Mouse (Mus musculus): Measurements from ENCODE around the gene Rabggta.
A peak's percentile ranks its signal among the peaks of the same experiment; 100 is the strongest.

Gene Rabggta

DNA sequence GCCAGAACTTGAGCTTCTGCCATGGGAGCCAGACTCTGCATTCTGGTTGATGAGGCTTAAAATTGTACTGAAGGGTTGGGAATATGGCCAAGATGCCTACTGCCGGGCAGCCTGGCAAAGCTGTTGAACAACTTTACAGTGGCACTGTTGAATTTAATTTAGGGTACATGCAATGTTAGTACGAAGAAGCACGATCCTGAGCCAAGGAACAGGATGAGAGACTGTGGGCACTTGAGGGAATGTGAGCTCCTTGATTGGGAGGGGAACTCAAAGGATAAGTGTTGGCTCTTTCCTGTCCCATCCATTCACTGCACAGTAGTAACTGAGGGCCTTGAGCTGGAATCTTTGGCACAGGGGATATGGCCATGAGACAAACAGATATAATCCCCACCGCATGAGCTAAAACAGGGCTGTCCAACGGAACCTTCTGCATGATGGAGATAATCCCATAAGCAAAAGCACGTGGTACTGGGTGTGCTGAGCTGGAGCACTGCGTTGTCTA lies 8.5 kb upstream of the Rabggta start:
- DNase-seq, result no peak

DNA sequence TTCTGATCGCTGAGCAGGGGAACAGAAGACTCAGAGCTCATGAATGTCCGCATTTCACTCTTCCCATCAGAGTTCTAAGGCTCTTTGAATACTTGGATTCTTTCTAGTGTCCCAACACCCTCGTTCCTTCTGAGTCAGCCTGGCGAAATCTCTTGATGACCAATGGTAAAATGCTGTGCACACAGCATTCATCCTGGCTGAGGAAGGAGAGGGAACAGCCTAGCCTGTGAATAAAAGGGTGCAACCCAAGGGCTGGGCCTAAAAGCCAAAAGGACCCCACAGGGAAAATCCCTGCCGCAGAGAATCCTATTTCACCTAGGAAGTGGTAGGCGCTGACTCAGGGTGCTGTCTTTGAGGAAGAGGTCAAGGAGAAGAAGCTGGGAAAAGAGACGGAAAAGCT lies 8.1 kb upstream of the Rabggta start:
- no peak for DNase-seq

DNA sequence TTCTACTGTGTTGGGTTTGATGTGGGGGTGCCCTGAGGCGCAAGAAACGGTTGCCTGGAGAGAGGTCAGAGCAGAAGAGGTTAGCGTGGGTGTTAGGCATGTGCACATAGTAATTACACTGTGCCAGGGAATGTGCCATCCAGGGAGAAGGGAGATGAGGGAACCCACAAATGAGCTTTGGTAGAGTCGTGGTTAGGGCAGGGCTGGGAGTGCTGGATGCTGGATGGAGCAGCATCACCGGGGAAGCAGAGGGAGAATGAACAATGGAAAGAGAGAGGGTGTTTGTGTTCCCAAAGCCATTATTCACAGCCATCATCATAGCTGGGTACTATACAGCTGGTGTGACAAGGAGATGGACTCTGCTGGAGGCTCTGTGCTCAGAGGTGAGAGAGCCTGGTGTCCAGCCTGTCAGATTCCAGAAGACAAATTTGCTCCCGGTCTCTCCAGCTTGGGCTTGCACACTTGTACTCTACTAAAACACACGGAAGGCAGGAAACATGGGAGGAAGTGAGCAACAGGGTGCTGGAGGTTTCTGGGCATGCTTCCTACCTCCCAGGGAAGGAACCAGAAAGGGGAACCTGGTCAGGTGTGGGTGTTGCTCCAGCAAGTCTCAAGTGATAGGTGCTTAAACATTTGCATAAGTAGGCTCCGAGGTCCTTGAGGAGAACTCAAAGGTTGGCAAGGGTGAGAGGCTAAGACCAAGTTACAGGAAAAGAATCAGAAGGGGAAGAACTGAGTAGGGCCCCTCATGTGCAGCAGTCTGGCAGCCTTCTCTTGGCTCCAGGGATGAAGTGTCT lies 6.0 kb upstream of the Rabggta start:
- no peak for DNase-seq

DNA sequence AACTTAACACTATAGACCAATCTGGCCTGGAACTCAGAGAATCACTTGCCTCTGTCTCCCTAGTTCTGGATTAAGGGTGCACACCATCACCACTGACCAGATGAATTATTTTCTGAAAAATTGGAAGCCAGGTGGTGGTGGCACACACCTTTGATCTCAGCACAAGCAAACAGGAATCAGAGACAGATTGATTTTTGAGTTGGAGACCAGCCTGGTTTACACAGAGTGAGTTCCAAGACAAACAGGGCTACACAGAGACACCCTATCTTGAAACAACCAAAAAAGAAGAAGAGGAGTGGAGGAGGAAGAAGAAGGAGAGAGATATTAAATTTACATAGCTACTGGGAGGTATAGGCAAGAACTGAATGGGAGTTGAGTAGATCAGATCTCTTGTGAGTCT lies 4.2 kb upstream of the Rabggta start:
- no peak for DNase-seq

DNA sequence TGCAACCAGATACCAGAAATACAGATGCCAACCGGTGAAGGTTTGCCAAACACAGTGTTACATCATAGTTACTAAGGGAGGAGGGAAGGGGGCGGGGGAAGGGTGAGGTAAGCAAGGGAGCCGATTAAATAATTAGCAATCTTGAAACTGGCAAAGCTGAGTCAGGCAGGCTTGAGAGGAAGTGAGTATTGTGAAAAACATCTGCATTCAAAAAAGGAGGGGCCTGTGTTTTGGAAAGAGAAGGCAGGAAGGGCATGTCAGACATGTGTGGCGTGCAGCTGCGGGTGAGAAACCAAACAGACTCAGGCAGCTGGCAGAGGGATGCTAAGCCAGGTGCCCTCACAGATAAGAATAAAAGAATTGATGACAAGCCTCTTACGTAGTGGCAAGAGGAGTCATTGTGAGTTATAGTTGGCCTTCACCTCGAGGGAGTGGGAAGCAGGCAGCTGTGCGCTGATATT lies 2.4 kb upstream of the Rabggta start:
- DNase-seq, result peak in 1 of 2 experiments; percentile 35

DNA sequence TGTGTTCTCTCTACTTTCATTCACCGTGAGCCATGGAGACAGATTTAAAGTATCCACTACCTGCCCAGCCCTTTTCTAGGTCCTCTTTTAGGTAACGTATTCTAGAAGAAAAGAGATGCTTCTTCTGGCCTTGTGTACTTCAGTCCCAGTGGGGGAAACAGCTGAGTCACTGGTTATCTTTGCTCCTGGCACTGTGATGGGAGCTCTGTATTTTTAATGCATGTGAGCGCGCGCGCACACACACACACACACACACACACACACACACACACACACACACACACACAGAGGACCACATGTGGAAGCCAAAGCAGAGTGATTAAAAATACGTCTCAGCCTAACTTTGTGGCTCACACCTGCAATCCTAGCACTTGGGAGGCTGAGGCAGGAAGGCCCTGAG lies 1.4 kb upstream of the Rabggta start:
- DNase-seq, result no peak

DNA sequence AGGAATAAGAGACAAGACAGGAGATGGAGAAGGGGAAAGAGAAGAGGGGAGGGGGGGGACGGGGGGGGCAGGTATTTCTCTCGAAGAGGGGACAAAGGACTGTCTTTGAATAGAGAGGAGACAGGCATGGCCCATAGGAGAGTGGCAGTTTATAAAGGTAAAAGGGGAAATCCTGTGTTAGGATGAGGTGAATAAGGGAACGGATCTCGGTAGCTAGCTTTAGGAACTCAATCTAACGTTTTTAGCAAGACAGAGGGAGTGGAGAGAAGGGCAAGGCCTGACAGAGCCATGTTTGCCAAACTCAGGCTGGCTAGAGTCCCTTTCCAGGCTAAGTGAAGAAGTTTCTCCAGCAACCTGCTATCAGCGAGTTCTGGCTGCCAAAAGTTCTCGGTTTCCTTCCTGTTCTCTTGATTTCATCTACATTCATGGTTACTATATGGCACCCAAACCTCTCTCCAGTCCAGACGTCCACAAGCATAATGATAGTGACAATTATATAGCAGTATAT lies 429 bp upstream of the Rabggta start:
- no peak for DNase-seq

DNA sequence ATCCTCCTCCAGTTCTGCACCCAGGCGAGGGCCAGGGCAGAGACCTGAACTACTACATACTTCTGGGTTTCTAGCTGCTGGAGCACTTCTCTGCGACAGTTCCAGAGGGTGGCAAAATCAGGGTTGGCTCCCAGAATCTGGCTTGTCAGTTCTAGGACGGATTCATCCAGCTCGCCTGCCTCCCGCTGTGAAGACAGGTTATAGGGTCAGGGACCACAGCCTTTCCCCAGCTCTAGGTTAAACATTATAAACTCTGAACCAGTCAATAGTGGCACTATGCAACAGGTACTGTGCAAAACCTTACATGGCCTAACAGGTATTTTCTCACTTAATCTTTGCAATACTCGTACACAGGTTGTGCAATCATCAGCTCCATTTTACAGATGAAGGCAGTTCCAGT lies 987 bp downstream of the Rabggta start:
- peak; percentile 17 to 43 for DNase-seq

DNA sequence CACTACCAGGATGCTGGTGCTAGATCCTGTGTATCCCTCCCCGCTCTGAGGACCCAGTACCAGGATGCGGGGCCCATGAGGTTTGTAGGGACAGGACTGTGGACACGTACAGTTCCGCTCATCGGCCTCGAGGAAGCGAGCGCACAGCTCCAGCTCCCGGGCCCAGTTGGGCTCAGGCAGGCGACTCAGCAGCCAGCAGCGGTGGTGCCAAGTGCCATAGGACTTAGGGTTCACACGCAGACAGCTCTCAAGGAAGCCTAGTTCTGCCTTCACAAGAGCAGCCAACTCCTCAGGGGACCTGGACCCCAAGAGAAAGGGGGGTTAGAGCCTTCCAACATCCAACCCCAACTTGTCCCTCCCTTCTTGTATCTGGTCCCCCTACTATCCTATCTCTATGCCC lies 1.4 kb downstream of the Rabggta start:
- no peak for DNase-seq

DNA sequence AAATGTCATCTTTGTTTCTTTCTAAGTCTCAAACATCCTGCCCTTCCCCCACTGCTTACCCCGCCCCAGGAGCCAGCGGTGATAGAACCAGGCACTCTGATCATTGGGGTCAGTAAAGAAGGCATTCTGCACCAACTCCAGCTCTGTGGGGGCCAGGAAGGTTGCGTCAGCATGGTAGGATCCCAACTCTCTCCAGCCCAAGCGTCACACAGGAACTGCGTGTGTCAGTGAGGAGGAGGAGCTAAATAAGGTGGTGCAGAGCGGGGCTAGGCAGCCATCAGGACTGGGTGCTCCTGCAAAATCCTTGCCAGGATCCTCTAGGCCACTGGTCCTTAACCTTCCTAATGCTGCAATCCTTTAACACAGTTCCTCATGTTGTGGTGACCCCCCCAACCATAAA lies 2.3 kb downstream of the Rabggta start:
- DNase-seq, result no peak

DNA sequence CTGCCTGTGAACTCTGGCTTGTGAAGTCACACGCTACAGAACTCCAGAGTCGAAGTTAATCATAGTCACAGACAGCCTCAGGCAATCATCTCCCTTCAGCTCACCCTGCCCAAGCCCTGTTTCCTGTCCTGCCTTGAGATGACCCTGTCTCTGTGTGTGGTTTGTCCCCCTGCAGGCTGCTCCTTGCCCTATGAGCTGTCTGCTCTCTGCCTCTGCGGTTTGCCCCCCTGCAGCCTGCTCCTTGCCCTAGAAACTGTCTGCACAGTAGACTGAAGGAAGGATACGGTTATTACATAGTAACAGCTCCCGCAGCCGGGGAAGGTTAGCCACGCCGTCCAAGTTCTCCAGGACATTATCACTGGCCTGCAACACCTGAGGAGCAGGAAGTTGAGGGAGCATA lies 5.2 kb downstream of the Rabggta start:
- DNase-seq, result peak; percentile 31 to 62

DNA sequence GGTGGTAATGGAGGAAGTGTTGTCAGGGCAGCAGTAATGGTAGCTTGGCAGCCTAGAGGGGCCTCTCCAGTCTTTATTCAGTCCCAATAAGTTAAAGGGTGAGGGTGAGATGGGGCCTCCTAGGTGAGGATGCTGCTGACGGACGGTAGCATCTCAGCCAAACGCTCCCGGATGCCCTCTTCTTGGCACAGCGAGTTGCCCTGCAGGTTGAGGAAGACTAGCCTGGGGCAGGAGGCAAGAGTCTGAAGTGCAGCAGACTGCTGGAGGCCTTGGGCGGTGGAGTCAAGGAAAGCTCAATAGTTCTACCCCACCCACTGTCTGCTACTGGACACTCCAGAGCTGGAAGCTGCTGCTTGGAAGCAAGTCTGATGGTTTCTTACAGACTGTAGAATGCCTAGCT lies 5.8 kb downstream of the Rabggta start:
- DNase-seq, result peak in 1 of 2 experiments; percentile 27

DNA sequence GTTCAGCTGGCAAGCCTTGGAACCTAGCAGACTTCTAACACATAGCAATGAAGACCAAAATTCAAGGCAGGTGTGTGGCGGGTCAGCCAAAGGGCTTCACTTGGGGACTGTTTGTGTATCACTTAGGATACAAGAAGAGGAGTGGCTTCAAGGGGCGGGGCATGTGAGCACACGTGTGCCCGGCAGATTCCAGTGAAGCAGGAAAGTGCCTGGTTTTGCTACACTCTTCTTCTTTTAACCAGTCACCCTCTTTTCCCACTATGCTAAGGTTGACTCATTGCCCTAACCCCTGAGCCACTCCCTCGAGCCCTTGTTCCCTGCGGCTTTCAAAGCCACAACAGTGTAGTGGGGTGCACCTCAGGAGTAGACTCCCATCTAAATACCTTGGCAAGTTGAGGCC lies 7.2 kb downstream of the Rabggta start:
- peak in 1 of 2 experiments; percentile 24 for DNase-seq

DNA sequence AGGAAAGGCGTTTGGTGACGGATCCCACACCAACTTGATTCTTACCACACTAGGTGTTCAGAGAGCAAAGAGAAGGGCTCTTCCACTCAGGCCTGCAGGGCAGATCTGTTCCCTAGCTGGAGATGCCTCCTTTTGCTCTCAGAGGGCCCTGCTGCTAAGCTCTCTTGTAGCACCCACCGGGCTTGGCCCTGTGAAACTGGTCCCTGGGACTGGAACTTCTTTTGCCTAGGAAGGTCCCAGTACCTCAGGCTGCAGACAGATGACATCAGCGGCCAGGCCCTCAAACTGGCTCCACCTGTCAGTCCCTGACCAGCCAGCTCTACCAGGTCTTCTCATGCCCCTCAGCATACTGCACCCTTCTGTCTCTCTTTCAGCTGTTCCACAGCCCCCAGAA lies 8.3 kb downstream of the Rabggta start, which contains the start of gene Tgm1:
Tgm1 (minus strand) TSS at position 198 of the 394 bp plus-strand sequence.
- DNase-seq, result no peak

DNA sequence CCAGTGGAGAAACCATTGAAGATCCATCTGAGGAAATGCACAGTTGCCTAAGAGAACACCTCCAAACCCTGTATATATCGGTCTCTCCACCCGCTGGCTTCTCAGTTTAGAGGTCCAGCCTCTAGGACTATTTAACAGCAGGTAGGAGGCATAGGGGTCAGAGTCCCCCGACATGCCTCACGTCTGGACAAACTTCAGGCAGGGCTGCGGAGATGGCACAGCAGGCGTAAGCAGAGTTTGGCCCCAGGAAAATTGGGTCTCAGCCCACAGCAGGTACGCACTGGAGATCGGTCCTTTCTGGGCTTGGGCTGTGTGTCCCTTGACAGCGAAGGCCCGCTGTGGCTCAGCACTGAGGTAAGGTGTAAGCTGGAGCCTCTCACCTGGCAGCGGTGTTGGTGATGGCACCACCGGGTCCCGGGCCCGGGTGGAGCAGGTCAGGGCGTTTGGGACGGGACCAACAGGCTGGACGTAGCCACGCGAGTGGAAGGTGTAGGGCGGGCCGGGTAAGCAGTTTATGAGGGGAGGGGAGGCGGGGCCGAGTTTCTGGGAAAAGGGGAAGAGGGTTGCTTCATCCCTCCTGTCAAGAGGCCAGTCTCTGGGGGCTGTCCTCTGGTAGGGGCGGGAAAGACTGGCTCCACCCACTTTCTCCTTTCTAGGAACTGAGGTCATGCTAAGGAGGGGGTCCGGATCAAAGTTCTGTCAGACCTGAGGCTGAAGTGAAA lies 8.9 kb downstream of the Rabggta start:
- DNase-seq, result peak; percentile 49 to 70

DNA sequence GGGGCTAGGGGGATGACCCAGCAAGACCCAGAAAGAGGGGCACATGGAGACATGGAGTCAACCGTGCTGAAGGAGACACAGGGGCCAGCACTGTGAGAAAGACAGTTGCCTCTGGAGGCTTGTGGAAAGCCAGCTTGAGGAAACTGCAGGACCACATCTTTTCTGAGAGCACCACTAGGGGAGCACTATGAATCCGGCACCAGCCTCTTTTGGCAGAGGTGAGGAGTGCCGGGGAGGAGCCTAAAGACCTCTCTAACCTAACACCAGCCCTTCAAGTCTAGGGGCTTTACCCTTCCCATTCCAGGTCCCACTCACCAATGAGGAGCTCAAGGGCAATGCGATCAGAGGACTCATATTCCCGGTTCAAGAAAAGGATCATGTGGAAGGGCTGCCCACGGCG lies 10.3 kb downstream of the Rabggta start:
- no peak for DNase-seq

DNA sequence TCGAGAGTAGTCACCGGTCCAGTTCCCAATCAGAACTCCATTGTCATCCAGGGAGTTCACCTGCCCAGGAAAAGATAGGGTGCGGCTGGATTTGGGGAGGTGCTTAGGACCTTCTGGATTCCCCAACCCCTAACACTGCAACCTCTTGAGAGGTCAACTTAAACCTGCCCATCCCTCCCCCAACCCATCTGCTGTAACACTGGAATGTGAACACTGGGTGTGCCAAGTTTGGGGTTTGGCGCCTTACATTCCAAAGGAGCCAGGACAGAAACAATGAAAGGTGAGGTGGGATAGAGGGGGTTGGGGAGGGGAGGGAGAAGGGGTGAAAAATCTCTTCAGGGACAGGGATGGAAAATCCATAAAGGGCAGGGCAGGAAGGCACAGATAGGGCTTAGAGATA lies 12.6 kb downstream of the Rabggta start:
- no peak for DNase-seq

DNA sequence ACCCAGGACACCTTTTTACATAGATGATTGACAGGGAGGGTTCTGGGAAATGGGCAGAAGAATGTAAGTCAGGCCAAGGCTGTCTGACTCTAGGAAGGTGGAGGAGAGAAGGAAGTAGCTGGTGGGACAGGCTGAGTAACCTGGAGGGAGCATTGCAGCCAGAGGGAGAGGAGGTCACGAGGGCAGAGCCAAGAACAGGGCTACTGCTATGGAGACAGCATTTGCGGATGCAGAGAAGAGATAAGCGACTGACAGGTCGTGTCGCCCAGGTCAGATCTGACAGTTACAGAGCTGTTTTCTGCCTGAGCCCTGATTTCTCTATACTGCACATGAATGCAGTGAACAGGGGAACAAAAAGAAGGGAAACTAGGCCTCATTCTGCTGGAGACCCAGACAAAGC lies 14.7 kb downstream of the Rabggta start:
- no peak for DNase-seq

DNA sequence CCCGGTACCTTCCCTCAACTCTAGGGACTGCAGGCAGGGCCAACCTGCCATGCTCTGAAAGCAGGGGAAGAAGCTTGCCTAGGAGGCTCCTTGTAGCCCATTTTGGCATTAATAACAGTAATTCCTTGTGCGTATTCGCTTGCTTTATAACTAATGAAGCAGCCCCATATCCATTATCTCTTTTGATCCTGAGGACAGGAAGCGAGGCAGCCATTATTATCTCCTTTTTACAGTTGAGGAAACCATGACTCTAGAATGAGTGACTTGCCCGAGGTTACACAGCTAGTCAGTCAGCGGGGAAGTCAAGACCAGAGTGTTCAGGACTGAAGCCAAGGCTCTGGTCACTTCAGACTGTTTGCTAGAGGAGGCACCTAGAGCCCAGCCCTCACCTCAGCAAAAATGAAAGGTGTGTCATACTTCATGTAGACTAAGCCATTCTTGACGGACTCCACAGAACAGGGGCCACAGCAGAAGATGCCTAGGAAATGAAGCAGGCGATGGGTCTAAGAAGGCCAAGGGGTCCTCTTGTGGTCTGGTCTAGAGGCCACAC lies 15.9 kb downstream of the Rabggta start:
- no peak for DNase-seq

DNA sequence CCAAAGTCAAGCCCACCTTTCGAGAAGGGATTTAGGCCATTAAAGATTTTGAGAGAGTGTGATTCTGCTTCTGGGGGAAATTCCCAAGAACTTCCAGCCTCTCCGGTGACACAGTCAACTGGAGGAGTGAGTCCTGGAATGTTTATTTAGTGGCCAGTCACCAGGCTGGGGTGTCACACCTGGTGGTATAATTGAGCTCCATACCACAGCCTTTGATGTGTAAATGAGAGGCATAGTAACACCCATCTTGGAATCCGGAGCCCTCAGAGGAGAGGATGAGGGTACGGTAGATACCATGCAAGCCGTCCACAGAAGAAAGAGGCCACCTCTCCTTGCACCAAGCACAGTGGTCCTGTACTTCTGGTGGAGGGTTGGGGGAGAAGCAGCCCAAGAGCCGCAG lies 19.3 kb downstream of the Rabggta start:
- no peak for DNase-seq

DNA sequence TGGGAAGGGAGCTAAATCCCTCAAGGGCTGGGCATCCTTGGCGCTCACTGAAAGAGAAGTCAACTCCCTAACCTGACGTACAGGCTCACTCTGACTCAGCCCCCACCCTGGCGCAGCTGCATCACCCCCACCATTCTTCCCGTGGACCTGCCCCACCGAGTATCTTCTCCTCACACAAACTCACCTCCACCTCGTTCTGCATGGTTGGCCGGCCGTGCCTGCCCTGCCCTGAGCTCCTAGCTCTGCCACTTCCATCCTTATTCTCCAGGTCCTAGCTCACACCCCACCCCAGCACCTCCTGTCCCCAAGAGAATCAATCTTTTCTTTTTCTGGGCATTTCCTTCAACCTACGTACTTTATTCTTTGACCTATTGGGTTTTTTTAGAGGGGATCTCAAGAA lies 20.9 kb downstream of the Rabggta start:
- DNase-seq, result peak; percentile 26 to 39

DNA sequence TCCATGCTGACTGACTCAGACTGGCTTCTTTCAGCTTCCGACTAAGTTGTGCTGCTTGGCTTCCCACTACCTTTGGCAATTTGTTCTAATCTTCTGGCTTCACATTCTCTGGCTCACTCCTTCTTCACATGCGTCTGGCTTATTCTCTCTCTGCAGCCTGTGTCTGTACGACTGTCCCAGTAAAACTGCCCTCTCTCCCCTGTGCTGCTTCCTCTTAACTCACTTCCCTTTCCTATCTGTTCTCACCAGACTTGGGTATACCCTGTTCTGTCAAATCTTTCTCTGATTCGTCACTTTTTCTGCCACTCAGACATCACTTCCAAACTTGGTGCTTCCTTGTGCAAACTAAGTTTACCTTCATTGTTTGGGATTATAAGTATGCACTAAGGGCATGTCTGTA lies 24.8 kb downstream of the Rabggta start:
- DNase-seq, result no peak

DNA sequence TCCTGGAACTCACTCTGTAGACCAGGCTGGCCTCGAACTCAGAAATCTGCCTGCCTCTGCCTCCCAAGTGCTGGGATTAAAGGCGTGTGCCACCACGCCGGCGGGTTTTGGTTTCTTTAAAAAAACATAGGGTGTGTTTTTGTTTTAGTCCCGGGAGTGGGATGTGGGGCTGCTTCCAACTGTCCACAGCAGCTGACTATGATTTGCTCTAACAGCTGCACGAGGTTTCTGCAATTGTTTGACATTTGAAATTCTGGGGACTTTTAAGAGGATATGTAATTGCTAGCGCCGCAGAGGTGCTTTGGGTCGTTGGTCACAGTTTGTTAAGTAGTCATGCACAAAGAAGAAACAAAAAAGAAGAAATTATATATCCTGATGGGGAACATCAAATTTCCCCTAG lies 32.6 kb downstream of the Rabggta start:
- DNase-seq, result no peak

DNA sequence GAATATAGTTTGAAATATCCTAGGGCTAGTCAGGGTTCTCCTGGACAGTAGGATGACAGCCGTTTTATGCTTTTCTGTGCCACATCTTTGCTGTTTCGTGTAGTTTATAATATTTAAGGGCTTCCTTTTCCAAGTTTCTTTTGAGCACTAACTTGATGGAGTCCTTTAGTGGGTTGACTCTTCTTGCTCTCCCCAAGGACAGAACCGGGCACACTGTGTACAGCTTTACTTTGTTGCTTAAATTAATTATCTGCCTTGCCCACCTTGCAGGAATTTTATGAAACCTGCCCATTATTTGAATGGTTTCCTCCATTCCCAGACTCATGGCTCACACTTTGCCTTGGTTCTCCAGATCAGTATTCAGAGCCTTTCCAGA lies 40.0 kb downstream of the Rabggta start:
- no peak for DNase-seq
